Mouse (Mus musculus): Measurements from ENCODE around the gene B4galt1. TPM values are rescaled to one million over a fixed set of nuclear protein-coding genes. Genes with fewer than 3 reads are reported as not detected.
A peak's percentile ranks its signal among the peaks of the same experiment; 100 is the strongest.
"Not testable (repeated sequence)": the region's sequence is repeated elsewhere in the genome, so short reads cannot be mapped to it uniquely, and the experiment has no call there.

Gene B4galt1
- total RNA-seq, 2 experiments from 2014 or later = 6.7 TPM

GRCm38 (mm10) chr4:40821303-40822023 is 32.3 kb downstream of the B4galt1 start:
- DNase-seq = no peak
- intact Hi-C loops (cut with DNase I) = no loop called here

GRCm38 (mm10) chr4:40820903-40821302 is 32.9 kb downstream of the B4galt1 start:
- intact Hi-C loops (cut with DNase I) = no loop called here
- no peak for DNase-seq

- DNase-seq = no peak
- intact Hi-C loops (cut with DNase I) = no loop called here
Measured at GRCm38 (mm10) chr4:40820024-40820423, 33.8 kb downstream of the B4galt1 start.

GRCm38 (mm10) chr4:40819151-40819550 is 34.7 kb downstream of the B4galt1 start:
- intact Hi-C loops (cut with DNase I) = no loop called here

GRCm38 (mm10) chr4:40818421-40818820 is 35.4 kb downstream of the B4galt1 start:
- no peak for DNase-seq
- intact Hi-C loops (cut with DNase I) = no loop called here

More at GRCm38 (mm10) chr4:40819151-40819550, 34.7 kb downstream of the B4galt1 start:
- no peak for DNase-seq

- intact Hi-C loops (cut with DNase I) = no loop called here
- no peak for DNase-seq
Measured at GRCm38 (mm10) chr4:40817936-40818335, 35.9 kb downstream of the B4galt1 start.

GRCm38 (mm10) chr4:40815775-40816372 is 37.9 kb downstream of the B4galt1 start:
- intact Hi-C loops (cut with DNase I) = no loop called here

GRCm38 (mm10) chr4:40815120-40815519 is 38.7 kb downstream of the B4galt1 start:
- intact Hi-C loops (cut with DNase I) = no loop called here
- no peak for DNase-seq

More at GRCm38 (mm10) chr4:40815775-40816372, 37.9 kb downstream of the B4galt1 start:
- DNase-seq = no peak

GRCm38 (mm10) chr4:40814359-40814758 is 39.4 kb downstream of the B4galt1 start:
- intact Hi-C loops (cut with DNase I) = no loop called here
- no peak for DNase-seq

- DNase-seq = no peak
- intact Hi-C loops (cut with DNase I) = no loop called here
Measured at GRCm38 (mm10) chr4:40812891-40813290, 40.9 kb downstream of the B4galt1 start.

GRCm38 (mm10) chr4:40810481-40810880 is 43.3 kb downstream of the B4galt1 start:
- no peak for DNase-seq
- intact Hi-C loops (cut with DNase I) = no loop called here

- intact Hi-C loops (cut with DNase I) = no loop called here
- DNase-seq = no peak
Measured at GRCm38 (mm10) chr4:40807382-40807781, 46.4 kb downstream of the B4galt1 start.

GRCm38 (mm10) chr4:40805401-40805800 is 48.4 kb downstream of the B4galt1 start:
- DNase-seq = no peak
- intact Hi-C loops (cut with DNase I) = no loop called here

- DNase-seq = no peak
- intact Hi-C loops (cut with DNase I) = no loop called here
Measured at GRCm38 (mm10) chr4:40802787-40803186, 51.0 kb downstream of the B4galt1 start.

GRCm38 (mm10) chr4:40801908-40802307 is 51.9 kb downstream of the B4galt1 start:
- intact Hi-C loops (cut with DNase I) = no loop called here

GRCm38 (mm10) chr4:40800873-40801272 is 52.9 kb downstream of the B4galt1 start:
- no peak for DNase-seq
- intact Hi-C loops (cut with DNase I) = no loop called here

More at GRCm38 (mm10) chr4:40801908-40802307, 51.9 kb downstream of the B4galt1 start:
- DNase-seq = no peak

GRCm38 (mm10) chr4:40798833-40799555 is 54.8 kb downstream of the B4galt1 start:
- intact Hi-C loops (cut with DNase I) = not testable (repeated sequence)
- DNase-seq = peak; percentile 4

GRCm38 (mm10) chr4:40795761-40796160 is 58.0 kb downstream of the B4galt1 start:
- no peak for DNase-seq
- intact Hi-C loops (cut with DNase I) = no loop called here

- DNase-seq = no peak
Measured at GRCm38 (mm10) chr4:40794320-40794719, 59.5 kb downstream of the B4galt1 start.

GRCm38 (mm10) chr4:40791176-40791575 is 62.6 kb downstream of the B4galt1 start:
- DNase-seq = no peak
- intact Hi-C loops (cut with DNase I) = no loop called here

More at GRCm38 (mm10) chr4:40794320-40794719, 59.5 kb downstream of the B4galt1 start:
- intact Hi-C loops (cut with DNase I) = no loop called here

GRCm38 (mm10) chr4:40786578-40786977 is 67.2 kb downstream of the B4galt1 start:
- intact Hi-C loops (cut with DNase I) = no loop called here
- DNase-seq = no peak

Measured in left cerebral cortex, postnatal 4 days (tissue).